Mouse (Mus musculus): ENCODE results near the gene Tnxb.

- TF ChIP-seq CTCF (IDR thresholded peaks at IDR 0.05; ENCODE audit: low read depth) (no peak), EP300 (optimal IDR thresholded peaks at IDR 0.05) (no peak)
These were observed 73.9 kb downstream of the Tnxb start for GRCm38 (mm10) chr17:34744206-34744605.

Data from stomach, postnatal 0 days (tissue).